Mouse (Mus musculus) lung, adult 18-20 months (tissue): ENCODE data around the gene Gm21188.
A peak's percentile ranks its signal among the peaks of the same experiment; 100 is the strongest.
"Not testable (repeated sequence)": the region's sequence is repeated elsewhere in the genome, so short reads cannot be mapped to it uniquely, and the experiment has no call there.

Source experiments
- DNase-seq, 2 experiments: peaks; one replicate each; pipeline ENCODE4 v3.0.0; 2022; ENCODE audit warnings: mixed read lengths in 2 of 2

The Gm21188 gene

DNA sequence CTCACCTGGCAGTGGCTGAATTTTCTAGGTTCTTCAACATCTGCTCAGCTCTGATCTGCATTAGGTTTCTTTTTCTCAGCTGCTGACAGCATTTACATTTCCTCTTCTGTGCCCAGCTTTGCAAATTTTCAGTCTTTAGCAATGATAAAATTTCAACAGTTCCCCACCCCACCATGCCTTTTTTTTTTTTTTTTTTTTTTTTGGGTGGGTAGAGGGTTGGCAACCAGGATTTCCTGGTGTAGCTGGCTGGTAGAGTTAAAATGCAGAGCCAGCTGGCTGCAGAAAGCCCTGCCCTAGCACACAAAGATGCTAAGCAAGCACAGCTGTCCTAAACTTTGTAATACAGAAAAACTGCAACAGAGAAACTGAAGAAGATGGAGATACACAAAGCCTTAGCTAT lies at the start of gene Gm21188:
Gene Gm21188, minus strand, starts transcription at position 110 of the 400 bp plus-strand sequence.
- not testable (repeated sequence) for DNase-seq

DNA sequence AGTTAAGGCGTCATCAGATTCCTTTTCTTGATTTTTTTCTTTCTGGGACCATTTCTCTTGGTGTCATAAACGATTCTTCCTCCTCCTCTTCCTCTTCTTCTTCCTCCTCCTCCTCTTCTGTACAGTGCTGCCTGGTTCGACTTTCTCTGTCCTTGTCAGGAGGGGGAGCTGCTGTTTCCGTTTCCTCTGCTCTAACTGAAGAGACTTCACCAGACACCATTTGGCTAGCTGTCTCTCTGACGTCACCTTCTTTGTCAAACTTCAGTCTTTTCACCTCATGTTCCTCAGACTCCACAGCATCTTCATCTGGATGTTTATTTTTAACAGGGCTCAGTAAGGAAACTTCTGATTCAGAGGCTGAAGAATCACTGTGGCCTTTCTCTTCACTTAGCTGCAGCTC lies 47.3 kb upstream of the Gm21188 start:
- DNase-seq, result not testable (repeated sequence)

DNA sequence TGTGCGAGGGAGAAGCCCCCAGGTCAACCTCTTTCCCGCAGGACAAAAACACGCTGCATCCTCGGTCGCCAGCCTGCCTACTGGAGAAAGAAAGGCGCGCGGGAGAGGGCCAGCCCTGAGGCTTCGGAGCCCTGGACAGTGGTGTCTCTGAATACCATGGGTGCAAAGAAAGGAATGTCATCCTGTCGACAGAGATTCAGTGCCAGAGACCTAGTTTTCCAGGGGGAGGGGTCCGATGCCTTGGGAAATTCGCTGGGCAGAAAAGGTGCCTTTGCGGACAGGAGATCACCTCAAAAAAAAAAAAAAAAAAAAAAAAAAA lies 44.9 kb upstream of the Gm21188 start:
- not testable (repeated sequence) for DNase-seq

DNA sequence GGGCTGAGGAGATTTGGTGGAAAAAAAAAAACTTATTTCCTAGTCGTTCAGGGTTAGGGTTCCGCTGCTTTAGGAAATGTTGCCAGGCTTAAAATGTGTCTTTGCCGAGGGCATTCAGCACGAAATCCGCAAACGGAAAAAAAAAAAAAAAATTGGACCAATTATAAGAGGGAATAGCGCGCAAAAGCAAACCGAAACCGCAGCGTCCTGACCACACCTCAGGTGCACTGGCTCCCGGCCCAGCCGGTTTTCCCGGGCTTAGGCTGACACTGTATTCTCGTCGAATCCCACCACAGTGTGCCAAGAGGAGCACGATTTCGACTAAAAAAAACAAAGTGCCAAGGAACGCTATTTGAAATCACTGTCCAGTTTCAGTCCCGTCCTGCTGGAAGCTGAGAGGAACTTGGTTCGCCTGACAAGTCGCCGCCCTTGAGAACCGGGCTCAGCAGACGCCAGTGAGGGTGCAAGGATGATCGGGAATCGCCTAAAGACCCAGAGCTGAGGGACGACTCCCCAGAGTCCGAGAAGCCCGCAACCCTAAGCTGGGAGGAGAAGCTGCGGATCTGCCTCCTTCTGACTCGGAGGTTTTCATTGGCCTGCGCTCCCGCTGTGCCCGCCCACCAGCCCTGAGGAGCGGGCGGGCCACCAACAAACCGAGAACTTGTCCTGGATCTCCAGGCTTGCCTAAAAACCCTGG lies 44.4 kb upstream of the Gm21188 start:
- not testable (repeated sequence) for DNase-seq

- DNase-seq, result not testable (repeated sequence)
Measured at GRCm38 (mm10) chr13:120092950-120093349, 41.0 kb upstream of the Gm21188 start.

DNA sequence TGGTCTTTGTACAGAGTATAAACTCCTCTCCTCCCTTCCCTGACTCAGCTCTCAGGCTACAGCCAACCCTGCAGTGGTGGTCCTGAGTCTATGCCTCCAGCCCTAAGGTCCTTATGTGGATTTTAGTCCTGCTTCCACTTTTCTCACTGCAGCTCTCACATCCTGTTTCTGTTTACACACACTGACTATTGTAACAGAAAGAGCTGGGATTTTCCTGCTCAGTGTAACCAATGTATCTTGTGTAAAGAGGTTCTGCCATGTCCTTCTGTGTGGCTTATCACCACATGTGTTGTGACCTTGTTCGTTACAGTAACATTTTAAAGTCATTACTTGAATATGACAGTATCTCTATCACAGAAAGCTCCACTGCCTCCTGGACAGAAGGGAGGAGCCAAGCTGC lies 27.6 kb upstream of the Gm21188 start:
- not testable (repeated sequence) for DNase-seq

DNA sequence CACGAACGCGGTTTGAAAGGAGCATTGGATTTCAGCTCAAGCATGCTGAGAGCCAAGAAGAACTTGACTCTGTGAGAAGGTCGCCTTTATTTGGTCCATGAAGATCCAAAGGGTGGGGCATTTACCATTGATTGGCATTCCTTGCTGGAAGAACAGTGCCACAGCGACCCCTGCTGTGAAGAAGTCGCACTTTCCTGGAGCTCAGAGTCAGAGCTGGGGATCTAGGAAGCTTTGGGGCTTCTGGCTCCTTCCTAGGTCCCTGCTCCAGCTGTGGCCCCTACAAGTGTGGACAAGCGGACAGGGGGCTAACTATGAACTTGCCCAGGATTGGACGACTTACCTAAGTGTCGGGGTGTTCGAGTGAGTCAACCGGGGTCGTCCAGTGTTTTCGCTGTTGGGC lies 18.9 kb upstream of the Gm21188 start:
- not testable (repeated sequence) for DNase-seq

GRCm38 (mm10) chr13:120070012-120070598 lies 18.1 kb upstream of the Gm21188 start:
- DNase-seq, result not testable (repeated sequence)

- not testable (repeated sequence) for DNase-seq
Measured at GRCm38 (mm10) chr13:120063439-120064089, 11.6 kb upstream of the Gm21188 start.

DNA sequence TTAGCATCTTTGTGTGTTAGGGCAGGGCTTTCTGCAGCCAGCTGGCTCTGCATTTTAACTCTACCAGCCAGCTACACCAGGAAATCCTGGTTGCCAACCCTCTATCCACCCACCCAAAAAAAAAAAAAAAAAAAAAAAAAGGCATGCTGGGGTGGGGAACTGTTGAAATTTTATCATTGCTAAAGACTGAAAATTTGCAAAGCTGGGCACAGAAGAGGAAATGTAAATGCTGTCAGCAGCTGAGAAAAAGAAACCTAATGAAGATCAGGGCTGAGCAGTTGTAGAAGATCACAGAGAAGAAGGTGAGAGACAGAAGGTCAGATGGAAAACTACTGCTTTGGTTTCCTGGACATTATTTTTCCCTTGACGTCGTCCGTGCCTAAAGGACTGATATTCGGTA lies 10.9 kb upstream of the Gm21188 start:
- not testable (repeated sequence) for DNase-seq

DNA sequence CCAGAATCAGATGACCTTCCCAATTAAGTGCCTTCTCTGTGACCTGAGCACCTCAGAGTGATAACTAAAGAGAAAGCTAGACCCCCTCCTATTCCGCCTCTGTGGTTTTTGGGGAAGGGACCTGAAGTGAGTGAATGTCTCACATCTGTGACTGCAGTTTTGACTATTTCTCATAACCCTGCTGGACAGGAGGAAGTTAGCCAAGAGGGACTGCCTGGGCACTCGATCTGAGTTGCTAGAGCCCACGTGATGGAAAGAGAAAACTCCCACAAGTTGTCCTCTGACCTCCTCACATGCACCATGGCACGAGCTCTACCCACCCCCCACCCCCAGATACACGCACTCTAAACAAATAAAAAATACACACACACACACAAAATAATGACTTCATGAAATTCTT lies 3.4 kb downstream of the Gm21188 start:
- not testable (repeated sequence) for DNase-seq

- not testable (repeated sequence) for DNase-seq
Measured at GRCm38 (mm10) chr13:120048186-120048585, 3.8 kb downstream of the Gm21188 start.

GRCm38 (mm10) chr13:120046422-120047209 lies 5.4 kb downstream of the Gm21188 start:
- DNase-seq, result not testable (repeated sequence)

DNA sequence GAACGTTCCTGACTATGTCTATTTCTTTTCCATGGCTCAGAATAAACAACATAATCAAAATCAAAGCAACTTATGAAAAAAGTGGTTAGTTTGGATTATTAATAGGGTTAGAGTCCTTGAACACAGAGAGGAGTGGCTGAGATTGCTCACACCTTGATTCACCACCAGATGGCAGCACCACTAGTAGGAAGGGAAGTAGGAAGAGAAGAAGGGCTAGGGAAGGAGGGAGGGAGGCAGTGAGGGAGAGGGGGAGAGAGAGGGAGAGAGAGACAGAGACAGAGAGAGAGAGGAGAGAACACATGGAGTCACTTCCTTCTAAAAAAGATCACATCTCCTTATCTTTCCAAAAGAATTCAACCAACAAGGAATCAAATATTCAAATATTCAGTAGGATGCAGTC lies 10.8 kb downstream of the Gm21188 start:
- DNase-seq, result peak in 1 of 2 experiments; percentile 20

DNA sequence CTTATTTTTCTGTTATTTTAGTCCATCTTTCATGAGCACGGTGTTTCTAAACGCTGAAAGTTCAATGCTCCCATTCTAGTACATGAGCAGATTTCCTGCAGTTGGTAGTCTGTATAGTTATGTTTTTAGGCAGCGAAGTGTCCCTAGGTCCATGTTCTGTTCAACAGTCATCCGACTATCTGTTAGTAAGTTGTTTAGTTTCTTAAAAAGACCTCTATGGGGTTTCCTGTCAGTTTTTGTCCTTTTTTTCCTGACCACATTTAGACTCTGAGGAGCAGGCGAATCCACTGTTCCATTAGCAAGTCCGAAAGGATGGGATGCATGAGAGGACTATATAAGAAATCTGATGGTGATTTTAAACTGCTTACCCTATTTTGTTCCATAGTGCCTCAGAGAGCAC lies 14.1 kb downstream of the Gm21188 start:
- not testable (repeated sequence) for DNase-seq

GRCm38 (mm10) chr13:120036577-120037115 lies 15.3 kb downstream of the Gm21188 start:
- DNase-seq, result peak in 1 of 2 experiments; percentile 26

DNA sequence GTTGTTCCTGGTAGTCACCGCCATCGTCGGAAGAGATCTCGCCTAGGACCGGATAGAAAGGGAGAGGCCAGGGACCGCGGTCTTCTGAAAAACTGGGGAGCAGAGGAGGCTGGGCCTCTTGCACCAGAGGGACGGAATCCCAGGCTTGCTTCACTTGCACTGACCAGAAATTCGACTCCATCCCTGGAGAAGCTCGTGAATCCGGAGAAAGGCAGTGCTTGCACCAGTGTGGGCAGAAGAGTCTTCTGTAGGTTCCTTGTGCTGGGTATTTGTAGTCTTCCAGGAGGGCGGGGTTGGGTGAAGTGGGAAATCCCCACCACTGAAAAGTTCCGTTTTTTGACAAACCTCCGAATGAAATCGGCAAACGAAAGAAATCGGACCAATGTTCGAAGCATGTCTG lies 16.8 kb downstream of the Gm21188 start:
- not testable (repeated sequence) for DNase-seq

GRCm38 (mm10) chr13:120034637-120035036 lies 17.4 kb downstream of the Gm21188 start:
- DNase-seq, result not testable (repeated sequence)

DNA sequence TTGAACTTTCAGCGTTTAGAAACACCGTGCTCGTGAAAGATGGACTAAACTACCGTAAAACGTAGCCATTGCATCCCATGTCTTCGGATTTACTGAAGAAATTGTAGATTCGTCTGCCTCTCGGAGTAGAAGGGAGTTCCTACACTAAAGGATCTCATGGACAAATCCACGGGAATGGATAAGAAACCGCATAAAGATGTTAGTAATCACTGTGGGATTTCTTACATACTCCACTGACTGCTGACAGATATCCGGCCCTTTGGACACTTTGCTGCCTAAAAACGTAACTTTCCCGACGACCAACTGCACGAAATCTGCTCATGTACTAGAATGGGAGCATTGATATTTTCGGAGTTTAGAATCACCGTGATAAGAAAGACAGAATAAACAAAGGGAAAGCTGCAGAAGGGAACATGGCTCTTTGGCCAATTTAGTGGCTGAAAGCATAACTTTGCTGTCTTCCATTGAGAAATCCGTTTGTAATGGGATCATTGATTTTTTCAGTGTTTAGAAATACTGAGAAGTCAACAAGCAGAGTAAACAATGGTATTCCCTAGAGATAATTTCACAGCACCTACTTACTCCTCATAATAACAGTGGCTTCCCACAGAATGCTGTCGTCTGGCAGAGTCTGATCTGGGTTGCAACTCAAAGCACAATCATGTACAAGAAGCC lies 18.3 kb downstream of the Gm21188 start:
- DNase-seq, result peak; percentile 27 to 52

DNA sequence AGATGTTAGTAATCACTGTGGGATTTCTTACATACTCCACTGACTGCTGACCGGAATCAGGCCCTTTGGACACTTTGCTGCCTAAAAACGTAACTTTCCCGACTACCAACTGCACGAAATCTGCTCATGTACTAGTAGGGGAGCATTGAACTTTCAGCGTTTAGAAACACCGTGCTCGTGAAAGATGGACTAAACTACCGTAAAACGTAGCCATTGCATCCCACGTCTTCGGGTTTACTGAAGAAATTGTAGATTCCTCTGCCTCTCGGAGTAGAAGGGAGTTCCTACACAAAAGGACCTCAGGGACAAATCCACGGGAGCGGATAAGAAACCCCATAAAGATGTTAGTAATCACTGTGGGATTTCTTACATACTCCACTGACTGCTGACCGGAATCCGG lies 20.3 kb downstream of the Gm21188 start:
- peak; percentile 23 to 33 for DNase-seq

GRCm38 (mm10) chr13:120027368-120027767 lies 24.6 kb downstream of the Gm21188 start:
- not testable (repeated sequence) for DNase-seq

DNA sequence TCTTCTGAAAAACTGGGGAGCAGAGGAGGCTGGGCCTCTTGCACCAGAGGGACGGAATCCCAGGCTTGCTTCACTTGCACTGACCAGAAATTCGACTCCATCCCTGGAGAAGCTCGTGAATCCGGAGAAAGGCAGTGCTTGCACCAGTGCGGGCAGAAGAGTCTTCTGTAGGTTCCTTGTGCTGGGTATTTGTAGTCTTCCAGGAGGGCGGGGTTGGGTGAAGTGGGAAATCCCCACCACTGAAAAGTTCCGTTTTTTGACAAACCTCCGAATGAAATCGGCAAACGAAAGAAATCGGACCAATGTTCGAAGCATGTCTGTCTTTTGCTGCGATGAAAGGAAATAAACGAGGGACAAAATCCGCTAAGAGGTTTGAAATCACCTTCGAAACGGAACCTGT lies 25.1 kb downstream of the Gm21188 start, which contains the start of gene Gm36079:
Gene Gm36079, minus strand, starts transcription at position 101 of the 400 bp plus-strand sequence.
- not testable (repeated sequence) for DNase-seq
